Comparison of ENCODE assay signal across 22 mouse cellular contexts in genomic region chr7:70756676-70757075, GRCm38 (mm10).
DNase-seq lines count a peak whose midpoint lies in the region; ATAC-seq and TF ChIP-seq lines count a peak whose summit lies in the region.
"Had no signal": no experiment of that assay in that cellular context is flagged by ENCODE, and none has a peak within 500 bp of the region (broad histone marks: within the 10 kb centered on the region; RNA-seq: fewer than 3 reads in every experiment).

No protein-coding gene starts in this region.

- no peak for TF ChIP-seq CTCF in kidney, adult 2 months (conservative IDR thresholded peaks at IDR 0.05; ENCODE audit: insufficient read depth, insufficient read length, low read depth, low read length)

- peak; percentile 31 for DNase-seq in kidney, adult 11 months
- peak; percentile 79 for DNase-seq in kidney, adult 2 months
- no peak for DNase-seq in kidney, postnatal 14 days
- DNase-seq in kidney, adult 9 months, result peak; percentile 65
- no peak for DNase-seq in kidney, postnatal 4 days
- DNase-seq: adrenal gland, adult 2 months; adrenal gland, postnatal 10 days; adrenal gland, postnatal 25 days; cerebellum, adult 11 months; cerebellum, adult 18-20 months; cerebellum, adult 8-10 months; cerebellum, adult 9-11 months; cerebellum, postnatal 14 days; cerebellum, postnatal 36 days; embryo, embryonic 11 days had no signal

- H3K27ac ChIP-seq in kidney, embryonic 15.5 days, result no peak overlapping the region
- H3K27ac ChIP-seq in kidney, adult 2 months (ENCODE audit: insufficient read depth, low read depth, low read length), result no peak overlapping the region
- H3K27ac ChIP-seq: embryonic facial prominence, embryonic 13.5 days; embryonic facial prominence, embryonic 15.5 days; forebrain, embryonic 10.5 days; forebrain, embryonic 12.5 days had no signal

- no peak overlapping the region for H3K9ac ChIP-seq in kidney, embryonic 15.5 days
- H3K9ac ChIP-seq: embryonic facial prominence, embryonic 13.5 days; embryonic facial prominence, embryonic 15.5 days; forebrain, embryonic 12.5 days had no signal

- no peak overlapping the region for H3K4me2 ChIP-seq in kidney, embryonic 15.5 days
- H3K4me2 ChIP-seq: embryonic facial prominence, embryonic 13.5 days; embryonic facial prominence, embryonic 15.5 days; forebrain, embryonic 12.5 days had no signal

- no peaks in the 10 kb centered on the region for H3K36me3 ChIP-seq in kidney, embryonic 15.5 days
- no peaks in the 10 kb centered on the region for H3K36me3 ChIP-seq in kidney, adult 2 months (ENCODE audit: control insufficient read depth, insufficient read depth, low read length)
- H3K36me3 ChIP-seq: embryonic facial prominence, embryonic 13.5 days; embryonic facial prominence, embryonic 15.5 days; forebrain, embryonic 10.5 days; forebrain, embryonic 12.5 days had no signal

- ATAC-seq in kidney, embryonic 15.5 days (replicated peaks; ENCODE audit: low FRiP score), result no peak
- ATAC-seq: forebrain, embryonic 14.5 days had no signal

- H3K27me3 ChIP-seq in kidney, embryonic 15.5 days, result no peaks in the 10 kb centered on the region
- H3K27me3 ChIP-seq in kidney, adult 2 months (replicated peaks; ENCODE audit: control insufficient read depth, insufficient read depth, low read length), result no peaks in the 10 kb centered on the region
- H3K27me3 ChIP-seq: embryonic facial prominence, embryonic 13.5 days; embryonic facial prominence, embryonic 15.5 days; forebrain, embryonic 12.5 days had no signal

- no peak for TF ChIP-seq POLR2A in kidney, adult 2 months (IDR thresholded peaks at IDR 0.05; ENCODE audit: low read depth, low read length)

- H3K9me3 ChIP-seq in kidney, embryonic 15.5 days (replicated peaks), result no peaks in the 10 kb centered on the region
- H3K9me3 ChIP-seq: embryonic facial prominence, embryonic 15.5 days; forebrain, embryonic 12.5 days had no signal

- H3K4me3 ChIP-seq in kidney, embryonic 15.5 days (replicated peaks), result no peak overlapping the region
- no peak overlapping the region for H3K4me3 ChIP-seq in kidney, adult 2 months (ENCODE audit: insufficient read depth, low read depth, low read length)
- H3K4me3 ChIP-seq: embryonic facial prominence, embryonic 13.5 days; embryonic facial prominence, embryonic 15.5 days; erythroblast, embryonic 14.5 days; forebrain, embryonic 10.5 days; forebrain, embryonic 12.5 days had no signal

- H3K4me1 ChIP-seq in kidney, embryonic 15.5 days, result no peaks in the 10 kb centered on the region
- H3K4me1 ChIP-seq in kidney, adult 2 months (ENCODE audit: control insufficient read depth, insufficient read depth, low read length), result no peaks in the 10 kb centered on the region
- H3K4me1 ChIP-seq: embryonic facial prominence, embryonic 13.5 days; embryonic facial prominence, embryonic 15.5 days; forebrain, embryonic 10.5 days had no signal

- WGBS in kidney, embryonic 15.5 days, result 95% methylated on average over 3 of the region's 3 CpGs
- 80% methylated on average over 3 of the region's 3 CpGs for WGBS in kidney, adult 2 months

Comparison
In these comparisons a context has a peak if more than half of its experiments do, and no peak if none do; other contexts are left out.
1. DNase-seq: peak in kidney, adult 11 months (single experiment), kidney, adult 2 months (single experiment) and kidney, adult 9 months (single experiment); none in kidney, postnatal 14 days (single experiment) and kidney, postnatal 4 days (0 of 2).